Mouse (Mus musculus): ENCODE measurements at regions not wholly inside any gene's neighbourhood (a gene's known extent, or its start where the extent isn't known, plus 50 kb on each side); places are given as distances from the start of the nearest gene placed in this dataset.

DNA sequence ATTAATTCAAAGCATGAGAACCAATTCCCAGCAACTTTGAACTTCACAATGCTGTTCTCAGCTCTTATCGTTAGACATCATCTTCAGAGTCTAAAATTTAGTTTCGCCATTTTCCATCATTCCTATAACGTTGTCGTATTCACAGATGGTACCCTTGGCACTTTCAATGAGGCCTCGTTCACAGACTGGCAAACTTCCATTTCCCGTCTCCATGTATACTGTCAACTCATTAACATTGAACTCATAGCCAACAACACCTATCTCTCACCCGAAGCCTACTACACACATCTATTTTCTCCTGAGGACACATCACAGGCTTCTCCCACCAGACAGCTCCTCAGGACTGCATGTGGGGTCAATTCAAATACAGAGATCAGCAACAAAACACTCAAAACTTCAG is 62.7 kb upstream of the Sh3bp4 start:
- TF ChIP-seq CTCF (conservative IDR thresholded peaks at IDR 0.05; ENCODE audit: low read length) (no peak), NANOG (IDR thresholded peaks at IDR 0.05; ENCODE audit: borderline replicate concordance, low read length) (no peak), POU5F1 (IDR thresholded peaks at IDR 0.05; ENCODE audit: borderline replicate concordance, low read length) (no peak)

All from E14TG2a.4 (cell line).